Mouse (Mus musculus) stomach, embryonic 14.5 days (tissue): Measurements from ENCODE around the gene Nmt1. TPM values are rescaled to one million over a fixed set of nuclear protein-coding genes. Genes with fewer than 3 reads are reported as not detected.
A peak's percentile ranks its signal among the peaks of the same experiment; 100 is the strongest.

Experiments
- ATAC-seq: fragments of 200-750 bp; cut with Nextera tagmentation; 2 replicates; pipeline ENCODE4 v1.8.0; 2017; ENCODE audit warnings: low read depth, moderate TSS enrichment; ENCODE audit not compliant: insufficient number of reproducible peaks, insufficient read depth, low FRiP score
- H3K27ac ChIP-seq: fragments of 300-500 bp; sonication (generic); 2 replicates; pipeline ENCODE4 v1.5.1; 2014; ENCODE audit warnings: mild to moderate bottlenecking, low read length, moderate library complexity, mixed read lengths
- H3K27me3 ChIP-seq: fragments of 300-500 bp; sonication (generic); 2 replicates; pipeline ENCODE4 v1.6.1; 2014; ENCODE audit warnings: low read length, control low read depth, mixed read lengths; ENCODE audit not compliant: control insufficient read depth, insufficient read depth
- H3K36me3 ChIP-seq: fragments of 300-500 bp; sonication (generic); 2 replicates; pipeline ENCODE4 v1.6.1; 2014; ENCODE audit warnings: mild to moderate bottlenecking, control low read depth, low read length, moderate library complexity, mixed read lengths; ENCODE audit not compliant: control insufficient read depth, insufficient read depth
- H3K4me1 ChIP-seq: fragments of 300-500 bp; sonication (generic); 2 replicates; pipeline ENCODE4 v1.6.1; 2014; ENCODE audit warnings: low read length, control low read depth, mixed read lengths; ENCODE audit not compliant: control insufficient read depth, insufficient read depth
- H3K4me2 ChIP-seq: fragments of 300-500 bp; sonication (generic); replicated peaks from 2 replicates; pipeline ENCODE4 v1.6.1; 2014; ENCODE audit warnings: low read depth, low read length, control low read depth
- H3K4me3 ChIP-seq: fragments of 300-500 bp; sonication (generic); 2 replicates; pipeline ENCODE4 v1.5.1; 2014; ENCODE audit warnings: low read depth, low read length, control low read depth
- H3K9ac ChIP-seq: fragments of 300-500 bp; sonication (generic); replicated peaks from 2 replicates; pipeline ENCODE4 v1.6.1; 2014; ENCODE audit warnings: low read depth, mild to moderate bottlenecking, control low read depth, low read length, moderate library complexity, mixed read lengths
- H3K9me3 ChIP-seq: fragments of 300-500 bp; sonication (generic); 2 replicates; pipeline ENCODE4 v1.6.1; 2016; ENCODE audit warnings: low read depth, low read length, control low read depth; ENCODE audit not compliant: control insufficient read depth
- WGBS: fragments of 180-500 bp; shearing (Covaris S2); extraction: QIAGEN DNeasy Blood & Tissue Kit; methylation state at CpG from one replicate; pipeline ENCODE4 v1.1.7; 2014; 5-methylcytosine and 5-hydroxymethylcytosine counted together
- polyA plus RNA-seq: library from polyadenylated mRNA; unstranded; fragments of >200 nt; fragmentation: Nextera tagmentation; extraction: Ambion mirVana; gene quantifications from 2 replicates; pipeline ENCODE4 v1.2.1, GENCODE M21; 2014

Gene Nmt1
- polyA plus RNA-seq, 1 experiment from 2014 or later, result 55.1 TPM

- no peak overlapping the region for H3K4me2 ChIP-seq
- peaks cover 11% of the 10 kb centered on the region; the same call in 1 of the 2 replicates for H3K4me1 ChIP-seq
- no peaks in the 10 kb centered on the region for H3K9me3 ChIP-seq
- no peaks in the 10 kb centered on the region for H3K27me3 ChIP-seq
- no peak for ATAC-seq
- no peak overlapping the region for H3K9ac ChIP-seq
- 56% methylated on average over 3 of the region's 3 CpGs for WGBS
- peak overlapping the region; percentile 69 for H3K27ac ChIP-seq
- H3K36me3 ChIP-seq, result peaks cover 7% of the 10 kb centered on the region; the same call in 1 of the 2 replicates
- H3K4me3 ChIP-seq, result no peak overlapping the region
Measured at GRCm38 (mm10) chr11:103020713-103021335, 7.2 kb upstream of the Nmt1 start.

- Histone ChIP-seq H3K4me2 (no peak overlapping the region), H3K9me3 (no peaks in the 10 kb centered on the region), H3K4me3 (no peak overlapping the region), H3K9ac (no peak overlapping the region), H3K36me3 (peaks cover 7% of the 10 kb centered on the region; the same call in 1 of the 2 replicates), H3K27me3 (no peaks in the 10 kb centered on the region), H3K4me1 (peaks cover 16% of the 10 kb centered on the region; the same call in 1 of the 2 replicates), H3K27ac (no peak overlapping the region)
- 89% methylated on average over 3 of the region's 3 CpGs for WGBS
- no peak for ATAC-seq
Measured at GRCm38 (mm10) chr11:103023974-103024373, 4.0 kb upstream of the Nmt1 start.

DNA sequence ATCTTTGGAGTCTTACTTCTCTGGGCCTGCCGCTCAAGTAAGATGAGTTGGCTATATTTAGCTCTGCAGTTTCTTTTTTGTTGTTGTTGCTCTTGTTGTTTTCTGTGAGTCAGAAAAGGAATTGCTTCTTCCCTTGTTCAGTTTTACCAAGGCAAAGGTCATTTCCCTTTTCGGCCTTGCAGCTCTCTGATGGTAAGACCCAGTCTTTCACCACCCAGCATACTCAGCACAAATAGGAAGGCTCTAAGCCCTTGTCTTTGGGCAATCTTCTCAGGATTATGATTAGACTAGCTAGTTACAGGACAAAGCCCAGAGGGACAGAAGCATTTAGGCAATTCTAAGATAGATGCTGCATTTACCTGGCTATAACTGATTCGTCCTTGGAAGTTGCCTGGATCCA is 1.1 kb upstream of the Nmt1 start:
- H3K9ac ChIP-seq, result no peak overlapping the region
- H3K27ac ChIP-seq, result no peak overlapping the region
- no peaks in the 10 kb centered on the region for H3K27me3 ChIP-seq
- peak overlapping the region; percentile 71; the same call in 1 of the 2 replicates for H3K4me3 ChIP-seq
- 94% methylated on average over 3 of the region's 3 CpGs for WGBS
- no peak for ATAC-seq
- peaks cover 14% of the 10 kb centered on the region; the same call in 1 of the 2 replicates for H3K4me1 ChIP-seq
- peak overlapping the region; percentile 61; the same call in 1 of the 2 replicates for H3K4me2 ChIP-seq
- H3K36me3 ChIP-seq, result peaks cover 7% of the 10 kb centered on the region; the same call in 1 of the 2 replicates
- H3K9me3 ChIP-seq, result no peaks in the 10 kb centered on the region

GRCm38 (mm10) chr11:103027570-103028175 is 317 bp upstream of the Nmt1 start:
- peak; percentile 34 for ATAC-seq
- WGBS, result 15% methylated on average over 8 of the region's 8 CpGs
- Histone ChIP-seq H3K27ac (peak overlapping the region; percentile 48; the same call in 1 of the 2 replicates), H3K4me2 (peak overlapping the region; percentile 61), H3K36me3 (peaks cover 7% of the 10 kb centered on the region; the same call in 1 of the 2 replicates), H3K4me3 (peak overlapping the region; percentile 71), H3K9me3 (no peaks in the 10 kb centered on the region), H3K9ac (peak overlapping the region; percentile 70), H3K4me1 (peaks cover 14% of the 10 kb centered on the region; the same call in 1 of the 2 replicates), H3K27me3 (no peaks in the 10 kb centered on the region)

- 78% methylated on average over 3 of the region's 3 CpGs for WGBS
- ATAC-seq, result no peak
- H3K36me3 ChIP-seq, result 0 out of 2 replicates have a peak, but pooled peaks cover 5% of the 10 kb centered on the region
- H3K4me3 ChIP-seq, result no peak overlapping the region
- H3K9me3 ChIP-seq, result no peaks in the 10 kb centered on the region
- no peaks in the 10 kb centered on the region for H3K27me3 ChIP-seq
- H3K4me2 ChIP-seq, result no peak overlapping the region
- peaks cover 5% of the 10 kb centered on the region; the same call in 1 of the 2 replicates for H3K4me1 ChIP-seq
- H3K9ac ChIP-seq, result no peak overlapping the region
- no peak overlapping the region for H3K27ac ChIP-seq
Measured at GRCm38 (mm10) chr11:103033030-103033429, 5.0 kb downstream of the Nmt1 start.

DNA sequence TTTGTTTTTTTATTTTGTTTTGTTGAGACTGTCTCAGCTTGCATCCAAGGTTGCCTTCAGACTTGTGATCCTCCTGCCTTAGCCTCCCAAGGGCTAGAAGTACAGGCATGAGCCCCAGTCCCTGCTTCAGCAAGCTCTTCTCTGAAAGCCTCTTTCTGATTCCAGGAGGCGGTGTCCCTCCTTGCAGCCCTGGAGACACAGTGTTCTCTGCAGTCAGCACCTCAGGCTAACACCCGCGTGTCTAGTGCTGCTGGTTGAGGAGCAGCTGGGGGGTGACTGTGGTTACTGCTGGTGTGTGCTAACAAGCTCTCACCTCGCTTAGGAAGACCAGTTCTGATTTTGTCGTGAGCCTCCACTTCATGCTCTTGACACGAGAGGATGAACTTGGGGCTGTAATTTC is 7.0 kb downstream of the Nmt1 start:
- Histone ChIP-seq H3K9ac (no peak overlapping the region), H3K9me3 (no peaks in the 10 kb centered on the region), H3K27ac (no peak overlapping the region), H3K4me2 (no peak overlapping the region), H3K4me1 (no peaks in the 10 kb centered on the region), H3K36me3 (peaks cover 5% of the 10 kb centered on the region; the same call in 1 of the 2 replicates), H3K27me3 (no peaks in the 10 kb centered on the region), H3K4me3 (no peak overlapping the region)
- ATAC-seq, result no peak
- 88% methylated on average over 6 of the region's 6 CpGs for WGBS

GRCm38 (mm10) chr11:103036881-103037465 is 9.0 kb downstream of the Nmt1 start:
- H3K27ac ChIP-seq, result no peak overlapping the region
- no peaks in the 10 kb centered on the region for H3K9me3 ChIP-seq
- H3K36me3 ChIP-seq, result peaks cover 5% of the 10 kb centered on the region; the same call in 1 of the 2 replicates
- no peaks in the 10 kb centered on the region for H3K27me3 ChIP-seq
- no peak for ATAC-seq
- no peaks in the 10 kb centered on the region for H3K4me1 ChIP-seq
- H3K4me3 ChIP-seq, result no peak overlapping the region
- 85% methylated on average over 8 of the region's 8 CpGs for WGBS
- no peak overlapping the region for H3K4me2 ChIP-seq
- no peak overlapping the region for H3K9ac ChIP-seq

DNA sequence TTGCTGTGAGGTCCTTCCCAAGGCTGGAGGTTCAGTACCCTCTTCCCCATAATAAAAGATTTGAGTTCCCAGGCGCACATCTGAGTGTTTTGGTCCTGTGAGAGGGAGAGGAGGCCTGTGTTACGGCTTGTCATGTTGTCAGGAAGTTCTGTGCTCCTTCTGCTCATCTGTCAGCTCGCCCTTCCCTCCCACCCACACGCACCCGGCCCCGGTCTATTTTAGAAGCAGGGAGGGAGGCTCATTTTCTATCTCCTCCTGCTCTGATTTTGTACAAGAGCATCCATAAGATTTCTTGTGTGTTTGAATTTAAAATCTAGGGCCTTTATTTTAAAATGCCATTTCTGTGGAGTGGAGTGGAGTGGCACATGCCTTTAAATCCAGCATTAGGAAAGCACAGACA is 10.0 kb downstream of the Nmt1 start:
- Histone ChIP-seq H3K9ac (no peak overlapping the region), H3K4me3 (no peak overlapping the region), H3K9me3 (no peaks in the 10 kb centered on the region), H3K27ac (no peak overlapping the region), H3K4me1 (no peaks in the 10 kb centered on the region), H3K4me2 (no peak overlapping the region), H3K27me3 (no peaks in the 10 kb centered on the region), H3K36me3 (peaks cover 5% of the 10 kb centered on the region; the same call in 1 of the 2 replicates)
- WGBS, result 81% methylated on average over 6 of the region's 6 CpGs
- ATAC-seq, result no peak
